Comparison of ENCODE assay signal across 8 mouse cellular contexts in the genomic region with DNA sequence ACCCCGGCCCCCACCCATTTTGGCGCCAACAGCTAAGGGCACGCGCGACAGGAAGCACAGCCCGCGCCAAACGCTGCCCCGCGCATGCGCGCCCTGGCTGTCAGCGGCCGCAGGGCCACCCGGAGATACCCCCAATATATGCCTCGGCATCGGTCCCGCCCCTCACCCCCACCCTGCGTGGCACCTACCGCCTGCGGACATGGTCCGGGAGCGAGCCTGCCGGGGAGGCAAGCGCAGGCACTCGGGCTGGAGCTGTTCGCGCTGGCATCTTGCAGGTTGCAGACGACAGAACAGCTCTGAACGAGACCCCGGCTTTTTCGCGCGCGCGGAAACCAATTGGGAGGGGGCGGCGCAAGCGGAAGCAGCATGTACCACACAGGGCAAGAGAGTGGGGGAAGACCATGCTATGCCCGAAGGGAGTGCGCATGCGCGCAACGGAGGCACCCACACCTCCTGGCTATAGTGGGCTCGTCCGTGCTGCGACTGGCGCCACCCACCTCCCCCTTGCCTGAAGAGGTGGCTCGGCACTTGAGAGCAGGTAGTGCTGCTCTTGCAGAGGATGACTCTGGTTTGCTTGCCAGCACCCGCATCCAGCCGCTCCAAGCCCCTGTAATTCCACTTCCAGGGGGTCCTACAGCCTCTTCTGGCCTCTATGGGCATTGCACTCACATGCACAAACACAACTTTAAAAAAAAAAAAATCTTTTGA. TPM values are rescaled to one million over a fixed set of nuclear protein-coding genes. Genes with fewer than 3 reads are reported as not detected.
DNase-seq lines count a peak whose midpoint lies in the region; ATAC-seq lines count a peak whose summit lies in the region.

No protein-coding gene starts in this region.

- WGBS in heart, embryonic 14.5 days, result under 1% methylated on average over 51 of the region's 51 CpGs
- under 1% methylated on average over 51 of the region's 51 CpGs for WGBS in liver, embryonic 13.5 days (ENCODE audit: insufficient replicate concordance)
- under 1% methylated on average over 50 of the region's 51 CpGs for WGBS in stomach, embryonic 16.5 days

- peak; percentile 99 for DNase-seq in CD4-positive, CD25-positive, alpha-beta regulatory T cell, adult 2 months (ENCODE audit: low read depth, low spot score)
- DNase-seq in fat pad, adult 2 months (ENCODE audit: extremely low read depth, low read depth, low spot score), result peak; percentile 54
- DNase-seq in kidney, postnatal 14 days, result peak; percentile 98
- peak; percentile 95 for DNase-seq in liver, embryonic 13.5 days
- DNase-seq in neural tube, embryonic 10.5 days (ENCODE audit: extremely low spot score, low spot score), result peak; percentile 99

- peak overlapping the region; percentile 85 for H3K4me3 ChIP-seq in brown adipose tissue, adult 24 weeks (ENCODE audit: insufficient read depth, low read depth, low read length)
- H3K4me3 ChIP-seq in heart, embryonic 14.5 days (ENCODE audit: control insufficient read depth in 1 of 2, insufficient read depth in 1 of 2, low read depth in 1 of 2, low read length in 2 of 2), result peak overlapping the region; percentile 82 to 88
- peak overlapping the region; percentile 95 for H3K4me3 ChIP-seq in liver, embryonic 13.5 days (replicated peaks)
- peak overlapping the region; percentile 89 for H3K4me3 ChIP-seq in stomach, embryonic 16.5 days (replicated peaks; ENCODE audit: low read length)

- H3K27ac ChIP-seq in brown adipose tissue, adult 24 weeks (replicated peaks; ENCODE audit: low read depth, low read length), result peak overlapping the region; percentile 19; the same call in 1 of the 2 replicates
- H3K27ac ChIP-seq in heart, embryonic 14.5 days (replicated peaks in 1 of 2; ENCODE audit: control insufficient read depth in 1 of 2, insufficient read depth in 1 of 2, low read depth in 2 of 2, low read length in 2 of 2), result peak overlapping the region; percentile 82 to 88
- peak overlapping the region; percentile 96 for H3K27ac ChIP-seq in liver, embryonic 13.5 days
- H3K27ac ChIP-seq in stomach, embryonic 16.5 days (ENCODE audit: low read length), result peak overlapping the region; percentile 88

- H3K9me3 ChIP-seq in heart, embryonic 14.5 days (ENCODE audit: control insufficient read depth, low read length), result no peaks in the 10 kb centered on the region
- no peaks in the 10 kb centered on the region for H3K9me3 ChIP-seq in liver, embryonic 13.5 days (replicated peaks)
- no peaks in the 10 kb centered on the region for H3K9me3 ChIP-seq in stomach, embryonic 16.5 days (replicated peaks; ENCODE audit: control insufficient read depth, low read length)

- peak; percentile 96 for ATAC-seq in heart, embryonic 14.5 days (ENCODE audit: insufficient number of reproducible peaks, insufficient read depth, low FRiP score, low read depth)
- peak; percentile 90 for ATAC-seq in liver, embryonic 13.5 days (ENCODE audit: low read depth)
- ATAC-seq in stomach, embryonic 16.5 days (ENCODE audit: insufficient read depth, low FRiP score), result peak; percentile 95

- no peaks in the 10 kb centered on the region for H3K27me3 ChIP-seq in heart, embryonic 14.5 days (ENCODE audit: control insufficient read depth, insufficient read depth, low read length)
- no peaks in the 10 kb centered on the region for H3K27me3 ChIP-seq in liver, embryonic 13.5 days
- no peaks in the 10 kb centered on the region for H3K27me3 ChIP-seq in stomach, embryonic 16.5 days (ENCODE audit: control insufficient read depth, insufficient read depth, low read length)

- H3K4me2 ChIP-seq in heart, embryonic 14.5 days (ENCODE audit: low read length), result peak overlapping the region; percentile 93
- H3K4me2 ChIP-seq in liver, embryonic 13.5 days, result peak overlapping the region; percentile 84
- peak overlapping the region; percentile 97 for H3K4me2 ChIP-seq in stomach, embryonic 16.5 days (ENCODE audit: low read depth, low read length)

- peak overlapping the region; percentile 88 for H3K9ac ChIP-seq in heart, embryonic 14.5 days (ENCODE audit: low read length)
- peak overlapping the region; percentile 96 for H3K9ac ChIP-seq in liver, embryonic 13.5 days
- H3K9ac ChIP-seq in stomach, embryonic 16.5 days (ENCODE audit: low read length), result peak overlapping the region; percentile 96

- no peaks in the 10 kb centered on the region for H3K4me1 ChIP-seq in brown adipose tissue, adult 24 weeks (ENCODE audit: control insufficient read depth, insufficient read depth, insufficient read length, low read length)
- peaks cover 4 to 13% of the 10 kb centered on the region in 2 experiments; a peak in 3 of 4 replicates for H3K4me1 ChIP-seq in heart, embryonic 14.5 days (ENCODE audit: control insufficient read depth in 2 of 2, insufficient read depth in 2 of 2, low read length in 2 of 2)
- H3K4me1 ChIP-seq in liver, embryonic 13.5 days (replicated peaks), result peaks cover 48% of the 10 kb centered on the region
- peaks cover 9% of the 10 kb centered on the region for H3K4me1 ChIP-seq in stomach, embryonic 16.5 days (ENCODE audit: control insufficient read depth, insufficient read depth, low read length)

- no peaks in the 10 kb centered on the region for H3K36me3 ChIP-seq in heart, embryonic 14.5 days (ENCODE audit: control insufficient read depth, insufficient read depth, low read length)
- peaks cover 20% of the 10 kb centered on the region for H3K36me3 ChIP-seq in liver, embryonic 13.5 days
- no peaks in the 10 kb centered on the region for H3K36me3 ChIP-seq in stomach, embryonic 16.5 days (ENCODE audit: control insufficient read depth, insufficient read depth, low read length)

RNA-seq across cellular contexts. Expression of a gene that starts 7.0 kb away (rescaled TPM):
- polyA plus RNA-seq in brown adipose tissue, adult 24 weeks (2012; ENCODE audit: insufficient read depth, insufficient read length, missing spikeins), result 3.5 and 7.7 TPM in 2 replicates
- 35.2 and 39.4 TPM in 2 replicates for polyA plus RNA-seq in heart, embryonic 14.5 days (2014; fragmentation: Nextera tagmentation; extraction: Ambion mirVana)
- 63.3 and 75.0 TPM in 2 replicates for polyA plus RNA-seq in liver, embryonic 13.5 days (2015; fragmentation: Nextera tagmentation; extraction: Ambion mirVana)
- polyA plus RNA-seq in stomach, embryonic 16.5 days (2015; fragmentation: Nextera tagmentation; extraction: Ambion mirVana), result 75.5 and 75.7 TPM in 2 replicates

RNA-seq across cellular contexts. Expression of a gene that starts 23.9 kb away (rescaled TPM):
- polyA plus RNA-seq in brown adipose tissue, adult 24 weeks (2012; ENCODE audit: insufficient read depth, insufficient read length, missing spikeins), result 1.3 and 2.6 TPM in 2 replicates
- 20.1 and 21.5 TPM in 2 replicates for polyA plus RNA-seq in heart, embryonic 14.5 days (2014; fragmentation: Nextera tagmentation; extraction: Ambion mirVana)
- 4.7 and 4.8 TPM in 2 replicates for polyA plus RNA-seq in liver, embryonic 13.5 days (2015; fragmentation: Nextera tagmentation; extraction: Ambion mirVana)
- 38.2 and 39.9 TPM in 2 replicates for polyA plus RNA-seq in stomach, embryonic 16.5 days (2015; fragmentation: Nextera tagmentation; extraction: Ambion mirVana)

RNA-seq across cellular contexts. Expression of a gene that starts 49.9 kb away (rescaled TPM):
- 140 and 185 TPM in 2 replicates for polyA plus RNA-seq in brown adipose tissue, adult 24 weeks (2012; ENCODE audit: insufficient read depth, insufficient read length, missing spikeins)
- 151 and 160 TPM in 2 replicates for polyA plus RNA-seq in heart, embryonic 14.5 days (2014; fragmentation: Nextera tagmentation; extraction: Ambion mirVana)
- polyA plus RNA-seq in liver, embryonic 13.5 days (2015; fragmentation: Nextera tagmentation; extraction: Ambion mirVana), result 81.2 and 84.0 TPM in 2 replicates
- 131 and 141 TPM in 2 replicates for polyA plus RNA-seq in stomach, embryonic 16.5 days (2015; fragmentation: Nextera tagmentation; extraction: Ambion mirVana)

RNA-seq across cellular contexts. Expression of a gene that starts 54.3 kb away (rescaled TPM):
- 61.4 and 66.1 TPM in 2 replicates for polyA plus RNA-seq in brown adipose tissue, adult 24 weeks (2012; ENCODE audit: insufficient read depth, insufficient read length, missing spikeins)
- 188 and 202 TPM in 2 replicates for polyA plus RNA-seq in heart, embryonic 14.5 days (2014; fragmentation: Nextera tagmentation; extraction: Ambion mirVana)
- polyA plus RNA-seq in liver, embryonic 13.5 days (2015; fragmentation: Nextera tagmentation; extraction: Ambion mirVana), result 282 and 290 TPM in 2 replicates
- polyA plus RNA-seq in stomach, embryonic 16.5 days (2015; fragmentation: Nextera tagmentation; extraction: Ambion mirVana), result 272 and 293 TPM in 2 replicates

Comparison
In these comparisons a context has a peak if more than half of its experiments do, and no peak if none do; other contexts are left out.
1. Peak in every context shown above with its lines: DNase-seq, ATAC-seq, H3K4me3 ChIP-seq and H3K27ac ChIP-seq.
2. H3K27ac ChIP-seq: peak in every context shown above with its lines; median percentile 96 in liver, embryonic 13.5 days; 88 in stomach, embryonic 16.5 days; 85 in heart, embryonic 14.5 days; 19 in brown adipose tissue, adult 24 weeks.